Mouse (Mus musculus): ENCODE data around the gene Hip1r.

The Hip1r gene

DNA sequence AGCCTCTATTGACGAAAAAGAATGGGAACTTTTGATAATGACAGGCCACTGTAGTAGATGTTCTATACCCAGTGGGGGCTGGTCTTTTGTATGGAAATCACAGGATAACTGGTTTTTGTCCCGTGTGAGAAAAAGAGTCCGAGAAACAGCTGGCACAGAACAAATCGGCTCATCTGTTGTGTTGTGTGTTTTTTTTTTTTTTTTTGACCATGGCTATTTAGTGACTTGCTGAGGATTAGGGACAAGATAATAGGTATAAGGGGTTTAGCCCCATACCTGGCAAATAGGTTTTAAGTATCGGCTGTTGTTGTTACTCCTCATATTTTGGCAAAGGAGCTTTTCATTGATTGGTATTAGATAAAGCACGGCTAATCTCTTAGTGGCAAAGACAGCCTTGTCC, 975 bp upstream of the Hip1r start:
- intact Hi-C loops (cut with DNase I): no loop called here

DNA sequence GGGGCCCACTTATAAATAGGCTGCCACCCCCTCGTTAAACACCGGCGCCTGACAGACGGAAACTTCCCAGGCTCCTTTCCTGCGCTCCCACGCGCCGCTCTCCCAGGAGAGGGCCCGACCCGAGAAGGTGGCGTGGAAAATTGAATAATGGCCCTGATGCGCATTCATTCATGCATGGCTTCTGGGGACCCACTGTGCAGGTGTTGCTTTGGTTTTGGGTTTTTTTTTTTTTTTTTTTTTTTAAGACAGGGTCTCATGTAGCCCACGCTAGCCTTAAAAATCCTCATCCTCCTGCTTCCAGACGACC, 704 bp downstream of the Hip1r start:
- intact Hi-C loops (cut with DNase I): no loop called here

DNA sequence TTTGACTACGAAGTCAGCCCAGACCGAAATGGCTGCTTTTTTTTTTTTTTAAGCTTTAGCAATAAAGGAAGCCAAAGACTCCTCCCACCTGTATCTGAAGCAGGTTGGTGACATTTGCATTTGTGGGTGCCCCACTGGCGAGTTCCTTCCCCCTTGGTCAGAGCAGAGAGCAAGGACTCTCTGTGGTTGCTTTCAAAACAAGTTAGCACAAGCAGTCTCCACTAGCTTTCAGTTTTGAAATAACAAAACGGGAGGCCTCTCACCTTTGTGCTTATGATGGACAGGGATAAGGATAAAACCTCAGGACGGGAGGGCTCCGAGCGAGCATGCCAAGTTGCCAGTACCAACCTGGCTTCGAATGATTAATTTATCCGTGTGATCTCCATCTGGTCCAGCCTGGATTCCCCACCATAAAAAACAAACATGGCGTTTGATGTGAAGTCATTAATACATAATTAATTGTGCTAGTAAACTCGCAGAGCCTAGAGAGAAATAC, 1.2 kb downstream of the Hip1r start:
- intact Hi-C loops (cut with DNase I): no loop called here

DNA sequence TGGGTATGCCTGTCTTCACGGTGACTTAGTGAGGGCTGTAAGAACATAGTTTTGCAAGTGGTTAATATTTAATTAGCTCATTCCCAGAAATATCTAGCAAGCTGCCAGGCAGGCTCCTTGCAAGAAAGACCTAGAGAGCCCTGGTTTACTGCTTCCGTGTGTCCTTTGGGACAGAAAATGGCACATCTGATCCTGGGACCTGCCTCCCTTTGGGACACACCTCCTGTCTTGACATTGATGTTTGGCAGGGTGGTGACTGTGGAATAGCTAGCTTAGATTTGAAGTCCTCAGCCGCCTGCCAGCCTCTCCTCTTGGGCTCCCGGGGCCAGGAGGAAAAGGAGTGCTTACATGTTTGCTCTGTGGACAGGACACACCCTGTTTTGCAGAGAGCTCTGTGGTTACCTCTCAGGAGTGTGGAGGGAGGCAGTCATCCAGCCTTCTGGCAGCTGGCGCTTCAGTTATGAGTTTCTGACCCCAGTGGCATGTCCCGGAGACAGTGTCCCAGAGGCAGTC, 2.3 kb downstream of the Hip1r start:
- intact Hi-C loops (cut with DNase I): no loop called here

DNA sequence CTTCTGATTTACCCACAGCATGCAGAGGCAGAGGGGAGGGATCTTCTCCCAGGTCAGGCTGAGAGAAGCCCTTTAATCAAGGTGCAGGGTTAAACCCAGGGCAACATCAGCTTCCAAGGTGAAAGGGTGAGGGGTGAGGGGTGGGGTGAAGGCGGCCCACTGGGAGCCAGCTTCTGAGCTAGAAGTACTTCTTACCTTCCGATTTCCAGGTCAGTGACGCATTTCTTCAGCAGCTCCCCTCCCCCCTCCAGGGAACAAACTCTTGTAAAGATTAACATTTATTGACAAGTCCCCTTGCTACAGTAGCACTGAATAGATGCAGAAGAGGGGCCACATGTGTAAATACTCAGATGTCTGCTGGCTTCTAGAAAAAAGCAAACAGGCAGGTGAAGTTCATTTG, 3.8 kb downstream of the Hip1r start:
- intact Hi-C loops (cut with DNase I): no loop called here

DNA sequence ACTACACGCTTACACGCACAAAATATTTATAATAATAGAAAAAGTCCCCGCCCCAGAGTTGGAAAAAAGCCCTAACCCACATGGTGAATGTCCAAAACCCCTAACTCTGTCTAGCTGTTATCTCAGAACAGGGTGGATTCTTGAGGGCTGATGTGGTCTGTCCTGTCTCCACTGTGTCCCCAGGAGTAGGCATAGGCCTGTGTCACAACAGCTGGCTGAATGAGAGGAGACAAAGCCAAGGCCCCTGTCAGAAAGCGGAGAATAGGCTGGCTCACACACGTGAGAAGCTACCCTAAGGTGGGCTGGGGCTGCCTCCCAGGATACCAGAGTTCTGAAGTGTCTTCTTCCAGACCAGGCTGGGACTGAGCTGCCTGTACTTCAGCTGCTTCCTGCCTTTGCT, 4.7 kb downstream of the Hip1r start:
- intact Hi-C loops (cut with DNase I): no loop called here

DNA sequence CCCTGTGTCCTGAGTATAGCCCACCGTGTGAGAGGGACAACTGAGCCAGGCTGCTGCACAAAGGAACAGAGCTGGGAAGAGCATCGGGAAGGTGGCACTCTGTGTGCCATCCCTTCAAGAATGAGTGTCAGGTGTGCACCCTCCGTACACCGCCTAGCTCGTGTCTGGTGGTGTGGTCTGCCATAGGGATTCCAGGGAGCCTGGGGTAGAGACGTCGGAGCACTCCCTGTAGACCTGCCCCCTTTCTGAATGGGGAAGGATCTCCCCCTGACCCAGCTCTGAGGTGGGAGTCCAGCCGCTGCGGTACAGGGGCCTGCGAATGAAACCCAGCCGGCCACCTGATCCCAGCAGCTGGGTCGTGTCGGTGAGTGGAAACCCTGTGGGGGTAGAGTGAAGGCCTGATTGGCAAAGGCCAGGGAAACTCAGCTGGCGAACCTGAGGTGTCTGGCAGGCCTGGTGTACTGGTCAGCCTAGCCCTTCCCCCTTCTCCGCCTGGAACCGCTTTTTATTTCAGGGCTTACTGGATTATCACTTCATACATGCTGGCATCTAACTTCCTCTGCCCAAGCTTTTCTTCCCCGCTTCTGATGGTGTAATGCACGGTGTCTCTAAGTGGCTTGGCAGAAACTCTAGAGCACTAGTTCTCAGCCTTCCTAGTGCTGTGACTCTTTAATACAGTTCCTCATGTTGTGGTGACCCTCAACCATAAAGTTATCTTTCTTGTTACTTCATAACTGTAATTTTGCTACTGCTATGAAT, 6.0 kb downstream of the Hip1r start:
- intact Hi-C loops (cut with DNase I): no loop called here

DNA sequence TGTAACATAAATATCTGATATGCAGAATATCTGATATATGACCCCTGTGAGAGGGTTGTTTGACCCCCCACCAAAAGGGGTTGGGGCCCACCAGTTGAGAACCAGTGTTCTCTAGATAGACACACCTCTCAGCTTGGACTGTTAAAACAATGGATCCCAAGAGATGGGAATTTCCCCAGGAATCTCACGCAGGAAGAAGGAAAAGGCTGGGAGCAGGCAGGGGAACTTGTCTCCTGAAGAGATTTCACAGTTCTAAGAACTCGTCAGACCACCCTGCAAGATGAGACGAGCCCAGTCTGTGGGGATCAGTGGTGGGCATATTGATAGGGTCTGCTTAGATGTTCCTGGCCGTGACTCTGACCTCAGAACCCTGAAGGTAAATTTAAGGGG, 6.5 kb downstream of the Hip1r start:
- intact Hi-C loops (cut with DNase I): no loop called here

DNA sequence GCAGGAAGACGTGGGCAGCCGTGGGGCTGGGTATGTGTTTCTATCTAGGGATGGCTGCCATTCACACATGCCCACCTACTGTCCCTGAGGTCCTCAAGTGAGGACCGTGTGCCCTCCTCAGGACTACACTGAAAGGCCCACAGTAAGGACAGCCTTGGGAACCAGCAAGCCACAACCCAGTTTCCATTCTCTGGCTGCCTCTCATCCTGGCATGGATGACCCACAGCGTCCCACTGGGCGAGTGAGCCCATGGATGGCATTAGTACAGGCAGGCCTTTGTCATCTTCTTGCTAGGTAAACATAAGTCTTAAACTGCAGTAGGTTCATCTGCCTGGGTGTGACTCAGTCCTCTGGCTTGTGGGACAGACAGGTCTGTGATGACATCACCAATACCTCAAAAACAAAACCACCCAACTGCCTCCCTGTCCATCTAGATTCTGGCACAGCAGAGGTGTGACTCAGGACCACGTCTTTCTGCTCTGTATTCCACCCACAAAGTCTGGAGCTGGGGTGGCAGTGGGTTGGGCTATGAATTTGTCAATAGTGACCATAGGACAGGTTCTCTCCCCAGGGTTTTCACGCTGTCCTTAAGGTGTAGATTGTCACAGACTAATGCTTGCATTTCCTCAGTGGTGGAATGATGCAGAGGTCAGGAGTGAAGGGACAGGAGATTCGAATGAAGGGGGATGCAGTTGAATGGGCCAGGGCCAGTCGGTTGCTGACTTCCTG, 7.3 kb downstream of the Hip1r start:
- intact Hi-C loops (cut with DNase I): no loop called here

DNA sequence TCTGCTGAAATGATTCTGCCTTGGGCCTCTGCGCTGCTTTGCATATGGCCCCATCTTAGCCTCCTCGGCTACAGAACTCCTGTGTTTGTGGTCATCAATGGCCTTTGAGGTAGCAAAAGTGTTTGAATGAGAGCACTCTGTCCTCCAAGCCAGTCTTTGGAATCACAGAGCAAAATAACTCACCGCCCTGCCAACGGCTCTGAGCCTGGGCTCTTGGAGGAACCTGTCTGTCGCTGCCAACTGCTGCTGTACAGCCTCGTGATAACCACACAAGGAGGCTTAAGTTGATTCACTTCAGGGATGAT, 7.8 kb downstream of the Hip1r start:
- intact Hi-C loops (cut with DNase I): no loop called here

DNA sequence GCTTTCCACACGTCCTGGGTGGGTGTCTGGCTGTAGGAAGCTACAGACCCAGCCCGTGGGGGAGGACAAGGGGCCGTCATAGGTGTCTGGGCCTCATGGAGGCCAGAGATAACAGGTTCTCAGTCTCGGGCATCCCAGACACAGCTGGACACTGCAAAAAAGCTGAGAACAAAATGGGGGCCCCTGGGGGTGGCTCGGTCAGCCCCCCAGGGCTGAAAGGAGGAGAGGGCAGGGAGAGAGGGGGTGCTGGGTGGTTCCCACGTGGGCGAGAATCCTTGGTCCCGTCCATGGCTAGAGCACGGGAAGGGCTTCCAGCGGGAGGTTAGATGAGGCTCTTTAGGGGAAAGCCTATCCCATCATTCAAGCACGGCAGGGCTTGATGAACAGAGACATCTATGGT, 9.4 kb downstream of the Hip1r start:
- intact Hi-C loops (cut with DNase I): no loop called here

DNA sequence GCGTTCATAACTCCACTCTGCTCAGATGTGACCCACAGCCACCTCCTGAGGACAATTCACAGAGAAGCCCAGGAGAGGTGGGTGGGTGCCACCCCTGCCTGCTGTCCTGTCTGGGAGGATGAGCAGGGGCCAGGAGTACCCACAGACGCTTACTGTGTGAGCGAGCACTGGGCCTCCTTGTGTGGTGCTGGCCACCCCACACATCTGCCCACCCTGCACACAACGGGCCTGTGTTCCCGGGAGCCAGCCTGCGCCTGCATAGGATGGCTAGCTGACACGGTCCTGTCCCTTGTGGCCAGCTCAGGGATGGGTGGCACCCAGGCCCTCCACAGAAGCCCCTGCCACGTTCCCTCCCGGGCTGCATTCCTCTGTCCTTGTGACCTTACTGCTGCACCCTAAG, 12.0 kb downstream of the Hip1r start:
- intact Hi-C loops (cut with DNase I): no loop called here

DNA sequence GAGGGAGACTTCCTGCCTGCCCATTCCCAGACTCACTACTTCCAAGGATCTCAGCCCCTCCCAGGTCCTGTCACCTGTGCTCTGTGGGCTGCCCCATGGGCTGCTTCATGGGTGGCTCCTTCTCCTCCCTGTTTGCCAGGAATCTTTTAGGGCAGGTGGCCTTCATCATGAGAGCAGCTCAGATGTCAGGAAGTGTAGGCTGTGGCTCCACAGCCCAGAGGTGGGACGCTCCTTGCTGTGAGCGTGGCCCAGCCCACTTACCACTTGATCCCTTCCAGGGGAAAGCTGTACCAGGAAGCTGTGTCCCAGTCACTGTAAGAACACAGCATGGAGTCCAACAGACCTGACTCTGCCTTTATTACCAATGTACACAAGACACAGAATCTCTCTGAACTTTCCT, 13.5 kb downstream of the Hip1r start:
- intact Hi-C loops (cut with DNase I): no loop called here

DNA sequence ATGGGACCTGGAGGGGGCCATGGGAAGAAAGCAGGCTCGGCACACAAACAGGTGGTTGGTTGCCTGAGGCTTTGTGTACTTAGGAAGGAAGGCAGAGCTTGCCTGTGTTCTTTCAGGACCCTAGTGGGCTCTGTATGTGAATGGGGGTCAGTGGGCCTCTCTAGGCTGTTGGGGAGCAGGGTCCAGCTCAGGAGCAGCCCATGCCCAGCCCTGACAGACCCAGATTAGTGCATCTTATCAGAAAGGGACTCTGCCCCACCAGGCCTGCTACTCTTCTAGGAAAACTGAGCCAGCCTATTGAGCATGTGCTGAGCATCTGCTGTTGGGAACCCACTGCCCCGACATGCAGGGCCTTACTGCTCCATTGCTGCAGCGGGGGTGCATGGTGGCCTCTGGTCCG, 14.1 kb downstream of the Hip1r start:
- intact Hi-C loops (cut with DNase I): no loop called here

DNA sequence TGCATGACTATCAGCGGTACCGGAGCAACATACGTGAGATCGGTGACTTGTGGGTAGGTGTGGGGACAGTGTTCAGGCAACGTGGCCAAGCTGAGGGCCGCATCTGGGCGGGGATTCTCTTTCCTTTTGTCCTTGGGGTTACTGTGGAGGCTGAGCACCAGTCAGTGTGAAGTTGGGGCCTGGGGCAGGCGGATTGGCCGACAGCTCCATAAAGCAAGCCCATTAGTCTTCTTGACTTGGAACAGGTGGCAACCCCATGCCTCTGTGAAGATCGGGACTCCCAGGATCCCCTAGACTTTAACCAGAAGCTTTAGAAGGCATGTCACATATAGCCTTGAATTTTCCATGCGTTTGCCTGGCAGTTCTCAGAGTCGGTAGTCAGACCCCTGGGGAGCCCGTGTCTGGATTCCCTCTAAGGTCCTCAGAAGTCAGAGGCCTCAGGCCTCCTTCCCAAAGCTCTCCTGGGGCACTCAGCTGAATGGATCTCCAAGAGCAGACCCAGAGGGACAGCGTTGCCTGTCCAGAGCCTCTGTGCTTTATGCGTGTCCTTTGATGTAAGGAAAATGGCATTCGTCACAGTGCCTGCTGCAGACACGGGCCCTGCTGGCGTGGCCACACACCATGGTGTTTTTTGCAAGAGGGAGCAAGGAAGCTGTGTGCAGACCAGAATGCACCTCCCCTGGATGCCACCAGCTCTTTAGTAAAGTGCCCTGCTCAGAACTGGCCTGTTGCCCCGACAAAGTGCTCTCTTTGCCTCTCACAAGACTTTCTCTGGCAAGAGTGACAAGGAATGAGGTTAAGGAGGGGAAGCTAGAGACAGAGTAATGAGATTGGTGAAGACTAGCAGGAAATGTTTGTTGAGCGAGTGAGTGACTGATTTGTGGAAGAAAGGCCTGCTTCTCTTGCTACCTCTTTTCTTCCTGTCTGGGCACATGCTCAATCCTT, 16.8 kb downstream of the Hip1r start:
- intact Hi-C loops (cut with DNase I): loop anchor here (10.0 kb wide), 1 partner anchor 165 kb away; no protein-coding TSS in a partner anchor

DNA sequence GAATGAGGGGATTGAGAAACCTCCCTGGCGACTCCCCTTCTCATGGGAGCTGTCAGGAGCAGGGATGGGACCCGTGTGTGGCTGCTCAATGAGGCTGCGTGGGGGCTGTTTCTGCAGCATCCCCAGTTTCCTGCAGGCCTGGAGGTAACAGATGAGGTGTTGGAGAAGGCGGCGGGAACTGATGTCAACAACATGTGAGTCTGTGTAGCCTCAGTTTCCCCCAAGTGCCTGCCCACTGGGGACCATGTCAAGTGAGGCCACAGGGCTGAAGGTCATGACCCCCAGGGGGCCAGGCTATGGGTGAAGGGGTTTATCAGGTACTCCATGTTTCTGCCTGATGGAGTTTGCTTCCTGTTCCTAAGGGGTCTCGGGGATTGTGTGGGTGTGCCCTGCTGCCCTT, 17.9 kb downstream of the Hip1r start:
- intact Hi-C loops (cut with DNase I): loop anchor here (10.0 kb wide), 1 partner anchor 167 kb away; no protein-coding TSS in a partner anchor

DNA sequence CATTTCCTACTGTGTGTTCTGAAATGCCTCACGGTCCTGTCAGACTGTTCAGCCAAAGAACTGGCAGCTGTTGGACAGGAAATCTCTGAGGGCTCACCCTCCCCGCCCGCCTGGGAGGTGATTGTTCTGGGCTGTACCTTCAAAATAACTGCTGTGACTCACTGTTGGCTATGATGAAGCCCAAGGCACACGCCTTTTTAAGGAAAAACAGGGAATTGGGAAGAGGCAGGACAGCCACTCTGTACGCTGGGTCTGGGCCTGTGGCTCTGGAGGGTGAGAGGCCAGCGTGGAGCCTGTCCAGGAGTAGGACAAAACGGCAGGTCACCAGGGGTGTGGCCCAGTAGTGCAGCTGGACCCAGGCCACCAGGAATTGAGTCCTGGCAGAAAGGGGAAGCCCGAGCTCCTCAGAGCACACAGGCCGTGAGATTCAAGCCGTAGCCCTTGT, 18.8 kb downstream of the Hip1r start:
- intact Hi-C loops (cut with DNase I): loop anchor here (2.0 to 10.0 kb wide), 2 partner anchors 45 to 167 kb away; no protein-coding TSS in a partner anchor

DNA sequence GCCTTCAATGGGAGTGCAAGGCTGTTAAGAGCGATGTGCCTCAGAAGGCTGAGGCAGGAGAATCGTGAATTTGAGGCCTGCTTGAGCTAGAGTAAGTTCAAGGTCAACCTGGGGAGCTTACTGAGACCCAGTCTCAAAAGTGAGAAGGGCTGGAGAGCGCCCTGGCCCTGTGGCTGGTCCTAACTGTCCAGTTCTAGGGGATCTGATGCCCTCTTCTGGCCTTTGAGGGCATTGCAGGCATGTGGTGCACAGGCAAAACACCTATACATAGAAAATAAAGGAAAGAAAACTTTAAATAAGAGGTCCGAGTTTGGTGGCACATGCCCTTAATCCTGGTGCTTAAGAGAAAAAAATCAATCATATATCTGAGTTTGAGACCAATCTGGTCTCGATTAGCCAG, 19.4 kb downstream of the Hip1r start:
- intact Hi-C loops (cut with DNase I): loop anchor here (2.0 to 10.0 kb wide), 2 partner anchors 46 to 168 kb away; no protein-coding TSS in a partner anchor

DNA sequence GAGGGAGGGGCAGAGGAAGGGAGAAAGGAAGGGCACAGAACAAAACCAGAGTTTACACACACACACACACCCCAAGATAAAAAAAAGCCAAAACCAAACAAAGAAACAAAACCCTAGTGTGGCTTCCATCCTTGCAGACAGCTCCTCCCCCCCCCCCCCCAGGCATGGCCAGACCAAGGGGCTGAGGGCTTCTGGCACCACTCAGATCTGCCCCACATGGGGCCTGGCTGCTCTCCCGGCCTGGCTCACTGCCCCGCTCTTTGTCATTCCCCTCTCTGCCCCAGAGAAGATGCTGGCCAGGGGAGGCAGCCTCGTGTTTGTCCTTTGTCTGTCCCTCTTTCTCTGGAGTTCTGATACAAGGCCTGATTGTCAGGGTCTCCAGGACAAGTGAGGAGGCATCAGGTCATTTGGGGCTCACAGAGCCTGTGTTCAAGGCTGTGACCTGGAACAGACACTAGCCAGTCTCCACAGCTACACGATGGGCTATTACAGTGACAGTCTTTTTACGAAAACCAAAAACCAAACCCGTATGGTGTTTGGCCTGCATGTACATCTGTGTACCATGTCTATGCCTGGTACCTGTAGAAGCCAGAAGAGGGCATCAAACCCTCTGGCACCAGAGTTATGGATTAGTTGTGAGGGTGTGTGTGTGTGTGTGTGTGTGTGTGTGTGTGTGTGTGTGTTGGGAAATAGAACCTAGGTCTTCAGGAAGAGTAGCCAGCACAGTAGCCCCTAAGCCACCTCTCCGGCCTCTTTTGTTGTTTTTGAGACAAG, 20.0 kb downstream of the Hip1r start:
- intact Hi-C loops (cut with DNase I): loop anchor here (2.0 to 10.0 kb wide), 2 partner anchors 47 to 169 kb away; no protein-coding TSS in a partner anchor

DNA sequence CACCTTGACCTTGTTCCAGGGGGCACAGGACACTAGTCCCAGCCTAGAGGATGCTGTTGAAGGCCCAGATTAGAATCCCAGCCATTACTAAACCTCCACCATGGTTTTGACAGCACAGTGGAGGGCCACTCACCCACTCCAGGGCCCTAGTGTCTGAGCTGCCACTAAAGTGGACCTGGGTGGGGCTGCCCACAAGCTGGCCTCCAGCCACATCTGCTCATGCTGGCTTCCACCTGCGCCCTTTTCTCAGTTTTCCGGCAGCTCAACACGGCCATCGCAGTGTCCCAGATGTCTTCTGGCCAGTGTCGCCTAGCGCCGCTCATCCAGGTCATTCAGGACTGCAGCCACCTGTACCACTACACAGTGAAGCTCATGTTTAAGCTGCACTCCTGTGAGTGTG, 21.0 kb downstream of the Hip1r start:
- intact Hi-C loops (cut with DNase I): loop anchor here (10.0 kb wide), 1 partner anchor 170 kb away; no protein-coding TSS in a partner anchor

DNA sequence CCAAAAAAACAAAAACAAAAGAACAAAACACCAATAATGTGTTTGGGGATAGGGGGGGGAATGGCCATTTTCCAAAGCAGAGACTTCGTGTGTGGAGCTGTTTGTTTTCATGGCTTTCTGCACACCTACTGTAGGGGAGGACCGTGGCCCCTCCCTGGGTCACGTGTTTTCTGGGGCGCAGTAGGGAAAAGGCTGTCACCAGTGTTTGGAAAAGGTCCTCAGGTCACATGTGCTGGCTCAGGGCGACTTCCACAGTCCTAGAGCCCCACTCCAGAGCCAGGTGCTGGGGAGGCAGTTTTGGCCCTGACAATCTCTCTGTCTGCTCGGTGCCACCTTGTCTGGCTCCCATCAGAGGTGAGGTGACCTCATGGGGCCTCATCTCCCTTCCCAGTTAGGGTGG, 22.0 kb downstream of the Hip1r start:
- intact Hi-C loops (cut with DNase I): loop anchor here (10.0 kb wide), 1 partner anchor 171 kb away; no protein-coding TSS in a partner anchor

Data from adrenal gland (tissue).